In the genomic region with DNA sequence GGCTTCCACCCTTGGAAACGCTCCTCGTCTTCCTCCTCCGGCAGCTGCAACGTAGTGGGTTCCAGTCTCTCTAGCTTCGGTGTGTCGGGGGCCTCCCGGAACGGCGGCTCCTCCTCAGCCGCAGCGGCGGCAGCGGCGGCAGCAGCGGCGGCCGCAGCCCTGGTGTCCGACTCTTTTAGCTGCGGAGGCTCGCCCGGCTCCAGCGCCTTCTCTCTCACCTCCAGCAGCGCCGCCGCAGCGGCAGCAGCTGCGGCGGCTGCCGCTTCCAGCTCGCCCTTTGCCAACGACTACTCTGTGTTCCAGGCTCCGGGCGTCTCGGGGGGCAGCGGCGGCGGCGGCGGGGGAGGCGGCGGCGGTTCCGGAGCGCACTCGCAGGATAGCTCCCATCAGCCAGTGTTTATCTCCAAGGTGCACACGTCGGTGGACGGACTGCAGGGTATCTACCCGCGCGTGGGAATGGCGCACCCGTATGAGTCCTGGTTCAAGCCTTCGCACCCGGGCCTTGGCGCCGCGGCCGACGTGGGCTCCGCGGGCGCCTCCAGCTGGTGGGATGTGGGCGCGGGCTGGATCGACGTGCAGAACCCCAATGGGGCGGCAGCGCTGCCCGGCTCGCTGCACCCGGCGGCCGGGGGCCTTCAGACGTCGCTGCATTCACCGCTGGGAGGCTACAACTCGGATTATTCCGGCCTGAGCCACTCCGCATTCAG, we compare ENCODE assay signal across 8 mouse cellular contexts. TPM values are rescaled to one million over a fixed set of nuclear protein-coding genes. Genes with fewer than 3 reads are reported as not detected.
A peak's percentile ranks its signal among the peaks of the same experiment; 100 is the strongest.
DNase-seq lines count a peak whose midpoint lies in the region; ATAC-seq and TF ChIP-seq lines count a peak whose summit lies in the region.

No protein-coding gene starts in this region.

- H3K4me2 ChIP-seq in kidney, postnatal 0 days (ENCODE audit: low read length) = peak overlapping the region; percentile 47
- H3K4me2 ChIP-seq in heart, embryonic 16.5 days (ENCODE audit: low read depth, low read length) = peak overlapping the region; percentile 95
- peak overlapping the region; percentile 43 for H3K4me2 ChIP-seq in liver, embryonic 16.5 days (ENCODE audit: low read depth, low read length)

- WGBS in kidney, postnatal 0 days = under 1% methylated on average over 77 of the region's 80 CpGs
- WGBS in heart, embryonic 16.5 days = under 1% methylated on average over 80 of the region's 80 CpGs
- WGBS in liver, embryonic 16.5 days (ENCODE audit: insufficient replicate concordance) = under 1% methylated on average over 80 of the region's 80 CpGs

- peak; percentile 23; the same call in 1 of the 2 replicates for TF ChIP-seq CTCF in kidney, postnatal 0 days (IDR thresholded peaks at IDR 0.05; ENCODE audit: low read depth)

- no peak overlapping the region for H3K9ac ChIP-seq in kidney, postnatal 0 days (ENCODE audit: low read depth, low read length)
- no peak overlapping the region for H3K9ac ChIP-seq in heart, embryonic 16.5 days (ENCODE audit: low read length)
- H3K9ac ChIP-seq in liver, embryonic 16.5 days (ENCODE audit: low read depth, low read length) = no peak overlapping the region

- DNase-seq in kidney, postnatal 0 days (ENCODE audit: low spot score) = no peak
- DNase-seq in kidney, adult 8-10 months = no peak
- DNase-seq in embryo, embryonic 10 days (ENCODE audit: low spot score) = peak; percentile 40
- peak; percentile 40 for DNase-seq in yolk sac, embryonic 10.5 days (ENCODE audit: low spot score)
- no peak for DNase-seq in cerebellum, adult 18-20 months
- no peak for DNase-seq in layer of hippocampus, adult 8-10 months (ENCODE audit: low spot score in 2 of 2)

- H3K27ac ChIP-seq in kidney, postnatal 0 days = no peak overlapping the region
- no peak overlapping the region for H3K27ac ChIP-seq in heart, embryonic 16.5 days (ENCODE audit: low read length)
- H3K27ac ChIP-seq in liver, embryonic 16.5 days (ENCODE audit: low read length) = no peak overlapping the region

- H3K9me3 ChIP-seq in kidney, postnatal 0 days (replicated peaks; ENCODE audit: low read length) = no peaks in the 10 kb centered on the region
- no peaks in the 10 kb centered on the region for H3K9me3 ChIP-seq in heart, embryonic 16.5 days (replicated peaks; ENCODE audit: control insufficient read depth, low read length)
- H3K9me3 ChIP-seq in liver, embryonic 16.5 days (replicated peaks; ENCODE audit: control insufficient read depth, low read length) = no peaks in the 10 kb centered on the region

- H3K4me3 ChIP-seq in kidney, postnatal 0 days (replicated peaks; ENCODE audit: low read depth, low read length) = peak overlapping the region; percentile 32
- peak overlapping the region; percentile 52 for H3K4me3 ChIP-seq in heart, embryonic 16.5 days (ENCODE audit: low read length)
- H3K4me3 ChIP-seq in liver, embryonic 16.5 days (ENCODE audit: low read depth, low read length) = peak overlapping the region; percentile 36

- H3K36me3 ChIP-seq in kidney, postnatal 0 days (ENCODE audit: insufficient read depth, low read length) = no peaks in the 10 kb centered on the region
- H3K36me3 ChIP-seq in heart, embryonic 16.5 days (ENCODE audit: control insufficient read depth, insufficient read depth) = no peaks in the 10 kb centered on the region
- H3K36me3 ChIP-seq in liver, embryonic 16.5 days (ENCODE audit: control insufficient read depth, insufficient read depth) = no peaks in the 10 kb centered on the region

- peaks cover 75% of the 10 kb centered on the region for H3K27me3 ChIP-seq in kidney, postnatal 0 days (ENCODE audit: insufficient read depth, low read length)
- H3K27me3 ChIP-seq in heart, embryonic 16.5 days (ENCODE audit: control insufficient read depth, insufficient read depth, low read length) = peaks cover 77% of the 10 kb centered on the region
- H3K27me3 ChIP-seq in liver, embryonic 16.5 days (ENCODE audit: control insufficient read depth, insufficient read depth, low read depth, low read length) = peaks cover 80% of the 10 kb centered on the region

- ATAC-seq in kidney, postnatal 0 days (replicated peaks; ENCODE audit: low FRiP score, low read depth) = no peak
- 0 out of 2 replicates have a peak, but pooled peaks have one; percentile 16 for ATAC-seq in heart, embryonic 16.5 days (replicated peaks; ENCODE audit: extremely low read depth, insufficient read depth, low FRiP score)
- no peak for ATAC-seq in liver, embryonic 16.5 days (ENCODE audit: low read depth)

- 0 out of 2 replicates have a peak, but pooled peaks cover 2% of the 10 kb centered on the region for H3K4me1 ChIP-seq in kidney, postnatal 0 days (replicated peaks; ENCODE audit: insufficient read depth, low read length)
- peaks cover 17% of the 10 kb centered on the region for H3K4me1 ChIP-seq in heart, embryonic 16.5 days (ENCODE audit: control insufficient read depth, insufficient read depth, low read length)
- H3K4me1 ChIP-seq in liver, embryonic 16.5 days (ENCODE audit: control insufficient read depth, low read depth, low read length) = no peaks in the 10 kb centered on the region; the same call in none of the 2 replicates

RNA-seq across cellular contexts. Expression of gene Sp8, which starts 2.5 kb away (rescaled TPM):
- not detected in 2 replicates for polyA plus RNA-seq in kidney, postnatal 0 days (2015; fragmentation: Nextera tagmentation; extraction: Ambion mirVana)
- polyA plus RNA-seq in heart, embryonic 16.5 days (2015; fragmentation: Nextera tagmentation; extraction: Ambion mirVana) = not detected in 2 replicates
- polyA plus RNA-seq in liver, embryonic 16.5 days (2015; fragmentation: Nextera tagmentation; extraction: Ambion mirVana) = not detected in 2 replicates
- 1 to 10 TPM; 1.2 to 1.7 (median 1.4) TPM for total RNA-seq in layer of hippocampus, adult 8-10 months (2022)

Comparison
In these comparisons a context has a peak if more than half of its experiments do, and no peak if none do; other contexts are left out.
1. DNase-seq: peak in embryo, embryonic 10 days (single experiment) and yolk sac, embryonic 10.5 days (single experiment); none in kidney, postnatal 0 days (single experiment), kidney, adult 8-10 months (0 of 2), cerebellum, adult 18-20 months (0 of 2) and layer of hippocampus, adult 8-10 months (0 of 2).
2. H3K4me2 ChIP-seq: peak in every context shown above with its lines; median percentile 95 in heart, embryonic 16.5 days; 47 in kidney, postnatal 0 days; 43 in liver, embryonic 16.5 days.
3. Peak in every context shown above with its lines, with median percentiles within 50 percentile points of each other: H3K4me3 ChIP-seq.